Mouse (Mus musculus) ZHBTc4 (cell line): ENCODE results near the gene Cnnm4.
"Not testable (repeated sequence)": the region's sequence is repeated elsewhere in the genome, so short reads cannot be mapped to it uniquely, and the experiment has no call there.

Experiments used
- DNase-seq: peaks from one replicate; pipeline ENCODE4 v3.0.0-alpha.2; 2011; ENCODE audit warnings: low read depth, low spot score

Cnnm4 gene

DNA sequence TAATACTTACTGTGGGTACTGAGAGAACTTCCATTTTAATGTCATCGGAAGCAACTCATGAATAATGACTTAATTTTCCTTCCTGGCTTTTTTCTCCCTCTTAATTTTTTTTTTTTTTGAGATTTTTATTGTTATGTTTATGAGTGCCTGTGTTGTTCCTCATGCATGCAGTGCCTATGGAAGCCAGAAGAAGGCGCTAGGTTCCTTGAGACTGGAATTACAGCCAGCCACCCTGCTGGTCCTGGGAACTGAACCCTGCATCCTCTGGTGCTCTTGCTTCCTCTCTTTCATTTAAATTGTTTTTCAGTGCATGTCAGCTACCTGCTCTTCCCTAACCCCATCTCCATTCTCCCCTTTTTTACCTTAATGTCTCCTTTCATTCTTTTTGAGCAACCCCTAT is 42.3 kb downstream of the Cnnm4 start:
- DNase-seq, result peak; percentile 85

- no peak for DNase-seq
Observed at GRCm38 (mm10) chr1:36518259-36518658, 46.8 kb downstream of the Cnnm4 start.

DNA sequence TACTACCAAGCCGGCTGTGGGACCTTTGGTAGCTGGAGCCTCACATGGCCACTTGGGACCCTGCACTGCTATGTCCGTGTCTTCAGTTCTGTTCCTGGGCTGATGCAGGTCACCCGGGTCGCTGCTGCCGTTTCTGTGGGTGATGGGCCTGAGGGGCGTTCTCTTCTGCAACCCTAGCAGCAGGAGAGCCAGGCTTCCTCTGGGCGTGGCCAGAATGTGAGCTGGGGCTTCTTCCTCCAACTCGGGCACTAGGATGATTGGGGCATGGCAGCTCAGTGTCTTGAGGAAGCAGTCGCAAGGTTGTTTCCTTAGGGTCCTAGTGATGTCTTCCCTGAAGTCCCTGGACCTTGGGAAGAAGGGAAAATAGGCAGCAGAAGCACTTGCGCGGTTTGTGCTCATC is 48.2 kb downstream of the Cnnm4 start:
- DNase-seq, result peak; percentile 50

- no peak for DNase-seq
Observed at GRCm38 (mm10) chr1:36522210-36522609, 50.8 kb downstream of the Cnnm4 start.

GRCm38 (mm10) chr1:36523332-36524013 is 52.1 kb downstream of the Cnnm4 start:
- DNase-seq, result no peak

DNA sequence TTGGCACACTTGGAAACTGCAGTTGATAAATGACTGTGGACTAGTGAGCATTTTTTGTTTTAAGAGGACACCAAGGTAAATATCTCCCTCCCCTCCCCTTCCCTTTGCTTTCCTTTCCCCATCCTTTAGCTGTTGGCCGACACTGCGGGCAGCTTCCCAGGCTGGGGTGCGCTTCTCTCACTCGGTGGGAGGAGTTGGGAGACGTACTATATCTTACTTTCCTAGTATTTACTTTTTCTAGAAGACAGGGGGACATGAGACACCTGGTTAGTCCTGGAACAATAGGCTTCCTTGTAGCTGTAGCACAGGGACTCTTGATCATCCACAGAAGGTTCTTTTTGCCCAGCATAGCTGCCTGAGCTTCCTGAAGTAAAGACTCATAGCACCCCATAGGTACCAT is 52.6 kb downstream of the Cnnm4 start:
- DNase-seq, result no peak

DNA sequence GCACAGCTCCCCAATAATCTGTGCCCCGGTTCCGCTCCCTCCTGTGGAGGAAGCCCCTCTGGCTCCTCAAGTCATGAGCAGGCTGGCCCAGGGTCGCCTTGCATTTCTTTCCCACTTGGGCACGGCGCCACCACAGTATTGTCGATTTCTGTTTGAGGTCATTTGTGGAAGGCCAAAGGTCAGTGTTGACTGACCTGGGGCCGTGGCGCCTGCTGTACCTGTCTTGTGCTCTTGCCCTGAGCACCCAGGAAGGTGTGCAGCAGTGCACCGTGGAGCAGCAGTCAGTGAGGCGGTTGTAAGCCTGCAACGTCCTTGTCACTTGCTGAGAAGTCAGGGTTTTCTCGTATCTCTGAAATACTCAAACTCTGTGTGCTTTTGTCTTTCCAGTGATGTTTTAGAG is 54.4 kb downstream of the Cnnm4 start:
- no peak for DNase-seq

GRCm38 (mm10) chr1:36526903-36527302 is 55.5 kb downstream of the Cnnm4 start:
- DNase-seq, result no peak

DNA sequence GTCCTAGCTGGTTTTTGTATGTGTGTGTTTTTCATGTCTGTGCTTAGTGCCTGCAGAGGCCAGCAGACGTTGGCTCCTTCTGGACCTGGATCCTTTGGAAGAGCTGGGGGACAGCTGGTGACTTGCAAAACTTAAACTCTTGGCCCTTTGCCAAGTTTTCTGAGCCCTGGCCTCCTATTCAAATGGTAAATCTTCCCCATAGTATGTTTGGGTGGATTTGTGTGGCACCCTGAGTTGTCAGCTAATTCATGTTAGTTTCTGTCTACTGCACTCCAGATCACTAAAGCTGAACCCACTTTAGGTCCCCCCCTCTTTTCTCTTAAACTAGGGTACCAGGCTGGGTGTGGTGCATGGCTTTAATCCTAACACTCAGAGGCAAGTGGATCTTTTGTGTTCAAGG is 56.9 kb downstream of the Cnnm4 start:
- peak; percentile 70 for DNase-seq

GRCm38 (mm10) chr1:36529274-36529673 is 57.9 kb downstream of the Cnnm4 start:
- DNase-seq, result no peak

- no peak for DNase-seq
Observed at GRCm38 (mm10) chr1:36529875-36530274, 58.5 kb downstream of the Cnnm4 start.

DNA sequence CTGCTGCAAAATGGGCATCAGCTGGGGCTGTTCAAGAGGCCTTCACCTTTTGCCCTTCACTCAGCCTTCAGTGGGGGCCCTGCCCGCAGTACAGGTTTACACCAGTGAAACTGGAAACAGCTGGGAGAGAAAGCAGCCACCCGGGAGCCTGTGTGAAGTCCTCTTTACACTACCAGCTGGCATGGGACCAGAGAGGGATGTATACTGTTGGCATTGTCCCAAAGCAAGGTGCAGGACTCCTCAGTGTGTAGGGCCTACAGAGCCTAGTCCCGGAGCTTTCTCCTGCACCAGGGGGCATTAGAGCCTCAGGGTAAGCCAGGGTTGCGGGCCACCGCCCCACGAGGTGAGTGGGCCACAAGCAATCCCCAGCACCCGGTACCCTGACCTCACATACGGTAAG is 59.1 kb downstream of the Cnnm4 start:
- DNase-seq, result no peak

- no peak for DNase-seq
Observed at GRCm38 (mm10) chr1:36530962-36531361, 59.5 kb downstream of the Cnnm4 start.

DNA sequence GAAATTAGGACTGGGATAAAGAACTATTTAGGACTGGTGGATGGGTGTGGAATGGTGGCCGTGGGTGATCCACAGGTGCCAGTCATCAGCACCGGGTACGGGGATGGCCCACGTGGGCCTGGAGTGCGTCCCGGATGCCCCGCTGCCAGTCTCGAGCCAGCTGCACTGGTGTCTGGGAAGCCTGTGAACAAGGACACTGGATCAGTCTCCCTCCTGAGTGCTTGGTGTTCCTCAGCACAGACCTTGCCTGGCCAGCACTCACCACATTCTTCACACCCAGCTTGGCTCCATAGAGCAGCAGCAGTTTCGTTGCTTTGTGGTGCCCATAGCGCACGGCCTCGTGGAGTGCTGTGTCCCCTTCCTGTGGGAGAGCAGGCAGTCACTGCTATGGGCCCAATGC is 60.0 kb downstream of the Cnnm4 start:
- DNase-seq, result no peak

DNA sequence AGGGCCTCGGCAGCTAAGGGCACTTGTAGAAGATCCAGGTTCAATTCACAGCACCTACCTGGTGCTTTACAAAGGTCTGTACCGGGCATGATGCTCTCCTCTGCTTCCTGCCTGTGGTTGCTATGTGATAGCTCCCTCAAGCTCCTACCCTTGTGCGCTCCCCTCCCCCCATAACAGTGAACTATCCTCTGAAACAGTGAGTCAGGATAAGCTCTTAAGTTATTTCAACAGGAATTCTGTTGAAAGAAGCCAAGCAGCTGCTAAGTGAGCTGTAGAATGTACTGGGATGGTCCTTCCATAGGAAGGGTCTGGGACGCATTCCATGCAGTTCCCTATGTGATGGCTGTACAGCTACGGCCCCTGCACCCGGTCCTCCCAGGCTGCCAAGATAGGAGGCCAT is 62.1 kb downstream of the Cnnm4 start:
- no peak for DNase-seq

- DNase-seq, result no peak
Observed at GRCm38 (mm10) chr1:36534595-36535058, 63.2 kb downstream of the Cnnm4 start.

DNA sequence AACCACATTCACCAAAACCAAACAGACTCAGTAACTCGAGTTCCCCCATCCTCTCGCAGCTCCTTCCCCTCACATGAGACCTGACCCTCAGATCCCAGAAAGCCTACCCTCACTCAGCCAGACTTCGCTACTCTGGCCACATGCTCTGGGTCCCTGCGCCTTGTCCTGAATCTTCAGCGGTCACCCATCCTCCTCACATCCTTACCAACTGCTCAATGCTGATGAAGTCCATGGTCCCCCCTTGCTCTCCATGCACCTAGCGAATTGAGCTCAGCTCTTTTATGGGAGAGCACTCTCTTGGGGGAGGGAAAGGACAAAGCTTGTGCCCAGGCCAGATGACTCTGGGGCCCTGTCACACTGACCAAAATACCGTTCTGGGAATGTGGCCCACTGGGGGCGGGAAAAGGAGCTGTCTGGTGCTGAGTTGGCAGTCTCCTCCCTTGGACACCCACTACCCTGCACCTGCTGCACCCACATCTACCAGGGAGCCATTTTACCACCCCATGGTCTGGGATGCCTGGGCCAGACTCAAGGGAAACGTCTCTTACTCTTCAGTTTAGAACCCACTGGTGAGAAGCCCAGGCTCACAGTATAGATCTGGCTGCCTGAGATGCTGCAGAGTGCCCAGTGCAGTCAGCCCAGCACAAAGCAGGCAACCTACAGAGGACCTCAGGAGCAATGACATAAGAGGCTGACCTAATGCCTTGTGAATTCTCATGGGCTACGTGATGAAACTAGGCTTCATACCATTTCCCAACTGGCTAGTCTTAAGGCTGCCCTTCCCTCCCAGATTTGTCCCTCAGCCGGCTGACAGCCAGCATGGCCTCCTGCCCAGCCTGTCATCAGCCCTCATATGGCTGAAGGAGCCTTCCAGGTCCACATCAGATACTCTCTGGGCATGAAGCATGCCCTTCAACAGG is 64.3 kb downstream of the Cnnm4 start:
- DNase-seq, result no peak

DNA sequence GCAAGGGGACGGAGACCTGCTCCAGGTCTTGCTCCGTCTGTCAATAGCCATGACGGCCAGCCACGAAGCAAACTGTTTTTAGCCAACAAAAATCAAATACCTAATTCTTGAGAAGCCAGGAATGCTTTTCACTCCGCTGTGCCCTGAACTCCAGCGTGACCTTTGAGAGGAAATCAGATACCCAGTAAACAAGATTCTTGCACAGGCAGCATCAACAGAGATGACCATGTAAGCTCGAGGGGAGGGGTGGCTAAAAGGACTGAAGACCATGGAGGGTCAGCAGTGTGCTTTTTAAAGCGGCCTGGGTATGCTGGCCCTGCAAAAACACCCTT is 64.9 kb downstream of the Cnnm4 start:
- DNase-seq, result no peak

- DNase-seq, result not testable (repeated sequence)
Observed at GRCm38 (mm10) chr1:36536783-36537182, 65.4 kb downstream of the Cnnm4 start, which contains the start of gene Ankrd23. Gene Ankrd23, minus strand, starts transcription at chr1:36536883.

GRCm38 (mm10) chr1:36538727-36539126 is 67.3 kb downstream of the Cnnm4 start:
- no peak for DNase-seq

DNA sequence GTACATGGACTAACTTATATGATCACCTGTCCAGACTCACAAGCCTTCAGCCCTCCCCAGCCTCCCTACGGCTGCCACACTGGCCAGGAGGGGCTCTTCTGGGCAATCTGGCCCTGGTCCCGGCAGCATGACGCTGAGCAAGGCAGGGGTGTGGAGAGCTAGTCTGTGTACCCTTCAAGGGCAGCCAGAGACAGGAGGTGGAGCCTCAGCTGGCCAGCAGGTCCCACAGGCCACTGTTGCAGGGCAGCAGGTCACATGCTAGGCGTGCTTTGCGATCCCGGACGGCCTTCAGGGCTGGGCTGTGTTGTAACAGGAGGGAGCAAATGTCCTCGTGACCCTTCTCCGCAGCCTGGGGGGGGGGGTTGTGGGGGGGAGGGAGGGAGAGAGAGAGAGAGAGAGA is 67.8 kb downstream of the Cnnm4 start, which contains the start of gene Gm42417:
Gene Gm42417 (minus strand): TSS at position 244 of the 400 bp plus-strand sequence.
- DNase-seq, result no peak

DNA sequence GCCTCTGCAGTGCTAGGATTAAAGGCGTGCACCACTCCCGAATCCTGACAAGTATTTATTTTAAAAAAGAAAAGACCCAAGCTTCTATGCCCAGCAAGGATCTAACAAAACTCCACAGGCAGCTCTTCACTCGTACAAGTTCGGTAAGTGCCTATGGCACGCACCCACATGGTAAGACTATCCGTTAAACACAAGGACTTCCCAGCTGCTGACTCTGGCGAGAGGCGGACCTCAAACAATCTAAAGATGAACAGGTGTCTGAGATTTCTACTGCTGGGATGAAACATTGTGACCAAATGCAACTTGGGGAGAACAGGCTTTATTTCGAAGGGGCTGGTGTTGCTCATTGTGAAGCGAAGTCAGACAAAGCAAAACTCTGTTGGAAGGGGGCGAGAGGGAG is 68.7 kb downstream of the Cnnm4 start:
- DNase-seq, result no peak

DNA sequence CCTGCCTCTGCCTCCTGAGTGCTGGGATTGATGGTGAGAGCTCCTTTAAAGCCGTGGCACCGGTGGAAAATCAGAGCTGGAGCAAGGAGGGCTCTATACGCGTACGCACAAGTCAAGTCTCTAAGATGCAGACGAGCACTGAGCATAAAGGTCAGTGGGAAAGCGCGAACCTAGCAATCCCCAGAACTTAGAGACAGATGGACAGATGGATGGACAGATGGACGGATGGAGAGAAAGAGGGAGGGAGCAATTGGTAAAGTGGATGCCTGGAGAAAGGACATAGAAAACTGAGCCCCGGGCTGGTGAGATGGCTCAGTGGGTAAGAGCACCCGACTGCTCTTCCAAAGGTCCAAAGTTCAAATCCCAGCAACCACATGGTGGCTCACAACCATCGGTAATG is 69.4 kb downstream of the Cnnm4 start:
- no peak for DNase-seq
